Mouse (Mus musculus): ENCODE data around the gene Elp1. TPM values are rescaled to one million over a fixed set of nuclear protein-coding genes. Genes with fewer than 3 reads are reported as not detected.

The Elp1 gene
- polyA plus RNA-seq, 2 experiments = 11.8 to 13.4 TPM

DNA sequence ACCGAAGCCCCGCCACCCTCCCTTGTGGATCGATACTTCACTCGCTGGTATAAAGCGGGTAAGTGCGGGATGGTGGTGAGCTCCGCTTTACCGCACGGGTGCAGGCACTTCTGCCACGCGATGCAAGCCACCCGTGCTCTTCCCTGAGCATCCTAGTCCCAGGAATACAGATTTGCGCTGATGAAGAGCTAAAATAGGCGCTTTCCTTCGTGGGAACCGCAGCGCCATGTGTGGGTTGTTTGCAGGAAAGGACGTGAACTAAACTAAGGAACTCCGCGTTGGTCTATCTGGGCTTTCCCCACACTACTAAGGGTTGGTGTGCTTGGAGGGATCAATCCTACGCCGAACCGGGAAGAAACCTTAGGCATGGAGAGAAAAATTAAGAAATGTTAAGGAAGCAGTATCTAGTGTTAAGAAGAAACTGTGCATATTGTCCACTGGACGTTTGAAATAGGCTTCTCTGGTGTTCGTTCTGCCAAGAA lies 579 bp upstream of the Elp1 start:
- DNase-seq (ENCODE audit: low read depth in 3 of 3, low spot score in 3 of 3) (no peak), ATAC-seq (ENCODE audit: insufficient read depth) (peak; percentile 11; the same call in 1 of the 2 replicates)
- Histone ChIP-seq H3K36me3 (replicated peaks; ENCODE audit: control insufficient read depth, insufficient read depth, low read depth) (peaks cover 13% of the 10 kb centered on the region; the same call in 1 of the 2 replicates), H3K9me3 (ENCODE audit: control insufficient read depth, low read length) (no peaks in the 10 kb centered on the region), H3K4me1 (replicated peaks; ENCODE audit: control insufficient read depth in 2 of 2, insufficient read depth in 2 of 2, low read length in 1 of 2) (peaks cover 0 to 8% of the 10 kb centered on the region in 2 experiments; a peak in 3 of 4 replicates), H3K27ac (no peak overlapping the region), H3K27me3 (ENCODE audit: control insufficient read depth, insufficient read depth, low read length) (no peaks in the 10 kb centered on the region), H3K4me2 (ENCODE audit: low read depth) (peak overlapping the region; percentile 87), H3K9ac (replicated peaks) (peak overlapping the region; percentile 57), H3K4me3 (ENCODE audit: insufficient read depth in 1 of 2, low read depth in 2 of 2, low read length in 2 of 2) (peak overlapping the region; percentile 67 to 84)
- peak; percentile 13; the same call in 1 of the 2 replicates for TF ChIP-seq CTCF (IDR thresholded peaks at IDR 0.05; ENCODE audit: low read depth)
- no peak for TF ChIP-seq EP300 (IDR thresholded peaks at IDR 0.05; ENCODE audit: low read depth)
- 2% methylated on average over 25 of the region's 25 CpGs for WGBS (ENCODE audit: insufficient replicate concordance)

GRCm38 (mm10) chr4:56791373-56791772 lies 10.8 kb downstream of the Elp1 start:
- no peak overlapping the region for H3K4me3 ChIP-seq (ENCODE audit: insufficient read depth in 1 of 2, low read depth in 2 of 2, low read length in 2 of 2)
- H3K4me2 ChIP-seq (ENCODE audit: low read depth) = no peak overlapping the region
- peaks cover 47% of the 10 kb centered on the region for H3K36me3 ChIP-seq (replicated peaks; ENCODE audit: control insufficient read depth, insufficient read depth, low read depth)
- DNase-seq (ENCODE audit: low read depth in 3 of 3, low spot score in 3 of 3) = no peak
- no peaks in the 10 kb centered on the region for H3K27me3 ChIP-seq (ENCODE audit: control insufficient read depth, insufficient read depth, low read length)
- no peak for ATAC-seq (ENCODE audit: insufficient read depth)
- H3K9me3 ChIP-seq (ENCODE audit: control insufficient read depth, low read length) = no peaks in the 10 kb centered on the region
- WGBS (ENCODE audit: insufficient replicate concordance) = 44% methylated on average over 1 of the region's 1 CpGs
- H3K9ac ChIP-seq (replicated peaks) = no peak overlapping the region
- no peak overlapping the region for H3K27ac ChIP-seq
- TF ChIP-seq EP300 (IDR thresholded peaks at IDR 0.05; ENCODE audit: low read depth) (no peak), CTCF (IDR thresholded peaks at IDR 0.05; ENCODE audit: low read depth) (peak; percentile 51)
- H3K4me1 ChIP-seq (replicated peaks; ENCODE audit: control insufficient read depth in 2 of 2, insufficient read depth in 2 of 2, low read length in 1 of 2) = no peaks in the 10 kb centered on the region

DNA sequence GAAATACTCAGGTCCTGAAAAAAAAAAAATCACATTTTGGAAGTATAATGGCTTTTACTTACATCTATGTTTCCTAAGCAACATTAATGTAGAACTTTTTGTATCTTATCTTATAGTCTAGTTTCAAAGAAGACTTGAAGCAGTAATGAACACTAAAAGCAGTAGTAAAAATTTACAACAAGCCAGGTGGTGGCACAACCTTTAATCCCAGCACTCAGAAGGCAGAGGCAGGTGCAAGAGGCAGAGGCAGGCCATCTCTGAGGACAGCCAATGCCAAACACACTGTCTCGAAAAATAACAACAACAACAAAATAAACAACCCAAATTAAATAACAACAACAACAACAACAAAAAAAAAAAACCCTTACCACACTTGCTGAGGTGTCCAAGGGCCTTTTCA lies 31.1 kb downstream of the Elp1 start:
- 50% methylated on average over 1 of the region's 1 CpGs for WGBS (ENCODE audit: insufficient replicate concordance)
- H3K4me3 ChIP-seq (ENCODE audit: insufficient read depth in 1 of 2, low read depth in 2 of 2, low read length in 2 of 2) = no peak overlapping the region
- H3K4me2 ChIP-seq (ENCODE audit: low read depth) = no peak overlapping the region
- no peak overlapping the region for H3K27ac ChIP-seq
- TF ChIP-seq EP300 (IDR thresholded peaks at IDR 0.05; ENCODE audit: low read depth) (no peak), CTCF (IDR thresholded peaks at IDR 0.05; ENCODE audit: low read depth) (no peak)
- DNase-seq (ENCODE audit: low read depth in 3 of 3, low spot score in 3 of 3) (no peak), ATAC-seq (ENCODE audit: insufficient read depth) (no peak)
- H3K27me3 ChIP-seq (ENCODE audit: control insufficient read depth, insufficient read depth, low read length) = no peaks in the 10 kb centered on the region
- H3K9ac ChIP-seq (replicated peaks) = no peak overlapping the region
- H3K9me3 ChIP-seq (ENCODE audit: control insufficient read depth, low read length) = no peaks in the 10 kb centered on the region
- no peaks in the 10 kb centered on the region for H3K4me1 ChIP-seq (replicated peaks; ENCODE audit: control insufficient read depth in 2 of 2, insufficient read depth in 2 of 2, low read length in 1 of 2)
- peaks cover 34% of the 10 kb centered on the region for H3K36me3 ChIP-seq (replicated peaks; ENCODE audit: control insufficient read depth, insufficient read depth, low read depth)

DNA sequence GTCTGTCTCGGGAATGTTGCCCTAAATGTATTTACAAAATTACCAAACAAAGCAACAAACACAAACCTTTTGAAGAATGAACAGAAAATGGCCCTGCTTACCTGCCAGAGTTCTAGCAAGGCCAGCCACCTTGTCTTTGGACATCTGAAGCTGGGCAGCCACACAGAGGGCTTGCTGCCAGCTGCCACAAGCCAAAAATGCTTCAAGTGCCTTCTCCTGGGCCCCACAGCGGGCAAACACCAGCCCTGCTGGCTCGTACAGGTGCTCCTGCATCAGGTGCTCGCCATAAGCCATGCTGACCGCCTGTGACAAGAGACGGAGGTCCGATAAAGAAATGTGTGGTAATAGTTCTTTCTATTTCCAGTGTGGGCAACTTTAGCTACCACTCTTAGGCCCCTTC lies 33.2 kb downstream of the Elp1 start:
- no peaks in the 10 kb centered on the region for H3K4me1 ChIP-seq (replicated peaks; ENCODE audit: control insufficient read depth in 2 of 2, insufficient read depth in 2 of 2, low read length in 1 of 2)
- no peak for ATAC-seq (ENCODE audit: insufficient read depth)
- no peaks in the 10 kb centered on the region for H3K27me3 ChIP-seq (ENCODE audit: control insufficient read depth, insufficient read depth, low read length)
- no peak overlapping the region for H3K4me2 ChIP-seq (ENCODE audit: low read depth)
- no peak for DNase-seq (ENCODE audit: low read depth in 3 of 3, low spot score in 3 of 3)
- no peak for TF ChIP-seq CTCF (IDR thresholded peaks at IDR 0.05; ENCODE audit: low read depth)
- TF ChIP-seq EP300 (IDR thresholded peaks at IDR 0.05; ENCODE audit: low read depth) = no peak
- no peak overlapping the region for H3K4me3 ChIP-seq (ENCODE audit: insufficient read depth in 1 of 2, low read depth in 2 of 2, low read length in 2 of 2)
- H3K36me3 ChIP-seq (replicated peaks; ENCODE audit: control insufficient read depth, insufficient read depth, low read depth) = peaks cover 37% of the 10 kb centered on the region
- no peak overlapping the region for H3K27ac ChIP-seq
- 72% methylated on average over 7 of the region's 7 CpGs for WGBS (ENCODE audit: insufficient replicate concordance)
- H3K9me3 ChIP-seq (ENCODE audit: control insufficient read depth, low read length) = no peaks in the 10 kb centered on the region
- H3K9ac ChIP-seq (replicated peaks) = no peak overlapping the region

DNA sequence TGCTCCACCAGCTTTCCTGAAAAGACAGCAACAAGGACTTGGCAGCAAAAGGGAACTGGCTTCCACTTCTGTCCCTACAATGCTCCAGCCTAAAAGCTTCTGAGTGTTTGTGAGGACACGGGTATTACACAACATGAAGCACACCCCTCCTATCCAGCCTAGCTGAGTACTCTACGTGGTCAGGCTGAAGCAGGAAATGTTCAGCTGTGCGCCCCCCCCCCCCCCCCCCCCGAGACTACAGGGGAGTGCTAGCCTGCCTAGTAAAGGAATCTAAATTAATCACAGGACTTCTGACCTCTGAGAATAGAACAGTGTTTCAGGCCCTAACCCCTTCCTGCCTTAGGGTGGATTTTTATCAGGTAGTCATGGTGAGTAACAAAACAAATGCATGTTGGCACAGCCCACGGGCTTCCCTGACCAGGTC lies 34.3 kb downstream of the Elp1 start:
- Histone ChIP-seq H3K27me3 (ENCODE audit: control insufficient read depth, insufficient read depth, low read length) (no peaks in the 10 kb centered on the region), H3K4me1 (replicated peaks; ENCODE audit: control insufficient read depth in 2 of 2, insufficient read depth in 2 of 2, low read length in 1 of 2) (no peaks in the 10 kb centered on the region), H3K4me2 (ENCODE audit: low read depth) (no peak overlapping the region), H3K36me3 (replicated peaks; ENCODE audit: control insufficient read depth, insufficient read depth, low read depth) (peaks cover 35% of the 10 kb centered on the region), H3K4me3 (ENCODE audit: insufficient read depth in 1 of 2, low read depth in 2 of 2, low read length in 2 of 2) (no peak overlapping the region), H3K27ac (no peak overlapping the region), H3K9me3 (ENCODE audit: control insufficient read depth, low read length) (no peaks in the 10 kb centered on the region), H3K9ac (replicated peaks) (no peak overlapping the region)
- DNase-seq (ENCODE audit: low read depth in 3 of 3, low spot score in 3 of 3) (no peak), ATAC-seq (ENCODE audit: insufficient read depth) (no peak)
- WGBS (ENCODE audit: insufficient replicate concordance) = 52% methylated on average over 5 of the region's 5 CpGs
- TF ChIP-seq CTCF (IDR thresholded peaks at IDR 0.05; ENCODE audit: low read depth) (no peak), EP300 (IDR thresholded peaks at IDR 0.05; ENCODE audit: low read depth) (no peak)

All from liver, embryonic 14.5 days (tissue).